Mouse (Mus musculus): ENCODE data around the gene Grm7.

The Grm7 gene

DNA sequence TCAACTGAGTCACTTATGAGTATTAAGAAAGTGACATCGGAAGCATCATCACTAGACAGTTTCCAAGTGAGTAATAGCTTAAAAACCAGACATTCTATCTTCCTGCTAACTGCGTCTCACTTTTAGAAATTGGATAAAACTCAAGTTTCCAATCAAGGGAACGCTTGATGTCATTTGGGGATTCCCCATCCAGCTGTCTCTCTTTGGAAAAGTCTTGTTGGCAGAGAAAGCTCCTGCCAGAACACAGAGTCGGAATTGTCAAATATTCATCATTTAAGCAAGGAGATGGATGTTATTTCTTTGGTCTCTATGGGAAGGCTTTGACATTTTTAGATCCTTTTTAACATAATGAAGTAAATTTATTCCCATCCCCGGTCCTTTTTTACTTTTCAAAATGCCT, 336.6 kb downstream of the Grm7 start:
- no peak for DNase-seq (ENCODE audit: low spot score)

DNA sequence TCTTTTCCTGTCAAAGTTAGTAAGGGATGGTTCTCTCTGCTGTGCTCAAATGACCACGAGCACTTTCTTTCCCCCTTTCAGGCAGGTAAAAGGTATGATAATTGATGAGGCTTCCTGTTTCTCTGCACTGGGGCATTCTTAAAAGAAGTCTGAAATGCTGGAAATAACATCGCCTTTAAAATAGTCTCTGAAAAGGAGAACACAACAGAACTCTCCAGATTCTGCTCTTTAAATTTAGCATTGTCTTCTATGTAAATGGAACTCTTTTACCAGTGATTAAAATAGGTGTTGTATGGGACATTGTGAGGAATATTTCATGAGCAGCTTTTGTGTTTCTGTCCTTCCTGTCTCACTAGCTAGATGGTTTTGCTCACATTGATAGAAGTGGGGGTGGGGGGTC, 393.7 kb downstream of the Grm7 start:
- no peak for DNase-seq (ENCODE audit: low spot score)

DNA sequence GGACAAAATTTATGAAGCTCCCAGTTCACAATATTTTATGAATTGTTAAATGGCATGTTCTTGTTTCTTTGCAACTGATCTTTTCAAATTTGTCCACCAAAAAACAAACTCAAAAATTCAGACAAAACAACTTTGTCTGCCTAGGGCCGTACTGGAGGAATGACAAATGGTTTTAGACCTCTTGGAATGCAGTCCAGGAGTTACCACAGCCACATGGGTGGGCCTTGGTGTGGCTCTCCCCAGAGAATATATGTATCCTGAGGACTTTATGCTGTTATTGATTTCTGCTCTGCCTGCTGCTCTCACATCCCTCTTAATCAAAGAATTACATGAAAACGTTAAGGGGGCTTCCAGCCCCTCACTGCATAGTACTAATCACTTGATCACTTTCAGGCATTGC, 400.5 kb downstream of the Grm7 start:
- no peak for DNase-seq (ENCODE audit: low spot score)

DNA sequence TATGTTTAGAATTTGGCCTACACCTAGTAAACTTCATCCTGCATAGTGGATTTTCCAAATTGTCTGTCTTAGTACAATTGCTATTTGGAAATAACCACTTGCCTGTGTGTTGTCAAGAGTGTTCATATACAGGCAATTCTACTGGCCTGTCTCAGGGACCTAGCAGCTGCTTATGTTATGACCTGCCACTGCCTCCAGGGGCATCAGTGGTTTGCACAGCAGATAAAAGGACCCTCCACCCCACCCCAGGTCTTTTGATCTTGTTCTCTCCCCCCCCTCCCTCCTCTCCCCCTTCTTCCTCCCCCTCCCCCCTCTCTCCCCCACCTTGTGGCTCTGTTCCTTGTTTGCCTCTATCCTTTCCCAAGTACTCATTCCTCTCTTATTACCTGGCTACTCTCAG, 403.9 kb downstream of the Grm7 start:
- no peak for DNase-seq (ENCODE audit: low spot score)

GRCm38 (mm10) chr6:111054001-111054975, 408.9 kb downstream of the Grm7 start:
- DNase-seq (ENCODE audit: low spot score), result no peak

DNA sequence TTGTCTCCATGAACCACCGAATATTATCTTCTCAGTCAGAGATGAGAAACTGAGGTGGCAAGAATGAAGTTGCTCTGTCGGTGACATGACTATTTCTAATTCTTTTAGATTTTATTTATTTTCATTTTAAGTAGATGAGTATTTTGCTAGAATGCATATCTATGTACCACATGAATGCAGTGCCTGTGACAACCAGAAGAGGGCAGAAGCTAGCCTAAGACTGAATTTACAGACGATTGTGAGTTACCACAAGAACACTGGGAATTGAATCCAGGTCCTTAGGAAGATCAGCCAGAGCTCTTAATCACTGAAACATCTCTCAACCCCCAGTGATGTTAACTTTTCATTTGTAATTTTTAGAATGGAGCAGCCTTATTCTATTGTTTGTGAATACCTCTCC, 412.4 kb downstream of the Grm7 start:
- DNase-seq (ENCODE audit: low spot score), result no peak

- no peak for DNase-seq (ENCODE audit: low spot score)
Observed at GRCm38 (mm10) chr6:111060004-111060403, 414.6 kb downstream of the Grm7 start.

- no peak for DNase-seq (ENCODE audit: low spot score)
Observed at GRCm38 (mm10) chr6:111084569-111084968, 439.2 kb downstream of the Grm7 start.

- no peak for DNase-seq (ENCODE audit: low spot score)
Observed at GRCm38 (mm10) chr6:111094818-111095217, 449.4 kb downstream of the Grm7 start.

DNA sequence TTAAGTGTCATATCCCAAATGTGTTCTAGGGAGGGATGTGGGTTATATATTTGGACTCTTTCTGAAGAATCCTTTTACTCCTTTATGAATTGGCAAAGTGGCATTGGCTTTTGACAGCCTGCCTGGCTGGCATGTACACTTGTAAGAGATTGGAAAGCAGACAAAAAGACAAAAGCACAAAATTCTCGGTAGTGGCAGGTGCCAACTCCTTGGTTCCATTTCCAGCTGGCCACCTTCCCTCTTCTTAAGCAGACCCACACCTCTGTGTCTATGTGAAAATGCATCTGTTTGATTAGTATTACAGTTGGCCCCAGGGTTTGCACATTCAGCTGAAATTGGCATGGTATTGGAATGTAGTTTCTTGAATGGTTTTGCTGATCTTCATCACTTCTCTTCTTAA, 460.1 kb downstream of the Grm7 start:
- no peak for DNase-seq (ENCODE audit: low spot score)

- no peak for DNase-seq (ENCODE audit: low spot score)
Observed at GRCm38 (mm10) chr6:111161037-111161436, 515.7 kb downstream of the Grm7 start.

DNA sequence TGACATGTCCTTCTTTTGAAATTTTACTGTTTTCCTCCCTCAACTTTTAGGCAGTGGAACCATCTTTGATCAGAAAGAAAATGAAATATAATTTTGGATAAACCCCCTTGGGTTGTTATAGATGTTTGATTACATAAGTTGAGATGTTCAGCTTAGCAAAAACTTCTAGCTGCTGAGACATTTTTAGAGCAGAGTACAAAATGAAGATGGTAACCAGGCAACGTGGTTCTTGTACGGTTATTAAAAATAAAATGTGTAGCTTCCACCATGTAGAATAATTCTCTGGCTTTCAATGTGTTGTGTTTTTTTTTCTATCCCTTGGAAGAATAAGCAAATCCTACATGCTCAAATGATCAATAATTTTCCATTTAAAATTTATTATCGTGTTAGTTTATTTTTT, 550.0 kb downstream of the Grm7 start:
- no peak for DNase-seq (ENCODE audit: low spot score)

GRCm38 (mm10) chr6:111221083-111221729, 575.8 kb downstream of the Grm7 start:
- DNase-seq (ENCODE audit: low spot score), result no peak

DNA sequence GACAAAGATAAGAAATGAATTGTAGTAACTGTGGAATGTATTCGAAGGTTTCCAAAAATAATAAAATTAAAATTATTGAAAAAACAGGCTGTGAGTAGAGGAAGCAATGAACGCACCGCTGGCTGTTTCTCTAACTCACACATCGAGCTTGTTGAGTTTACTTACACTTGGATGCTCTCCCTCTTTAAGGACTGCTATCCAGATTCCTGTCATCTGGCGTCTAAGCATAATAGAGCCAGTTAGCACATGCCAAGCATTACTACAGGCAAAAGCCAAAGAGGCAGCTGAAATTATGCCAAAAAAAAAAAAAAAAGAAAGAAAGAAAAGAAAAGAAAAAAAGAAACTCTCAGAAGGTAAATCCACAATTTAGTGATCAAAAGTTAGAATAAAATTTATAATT, 609.8 kb downstream of the Grm7 start:
- DNase-seq (ENCODE audit: low spot score), result no peak

DNA sequence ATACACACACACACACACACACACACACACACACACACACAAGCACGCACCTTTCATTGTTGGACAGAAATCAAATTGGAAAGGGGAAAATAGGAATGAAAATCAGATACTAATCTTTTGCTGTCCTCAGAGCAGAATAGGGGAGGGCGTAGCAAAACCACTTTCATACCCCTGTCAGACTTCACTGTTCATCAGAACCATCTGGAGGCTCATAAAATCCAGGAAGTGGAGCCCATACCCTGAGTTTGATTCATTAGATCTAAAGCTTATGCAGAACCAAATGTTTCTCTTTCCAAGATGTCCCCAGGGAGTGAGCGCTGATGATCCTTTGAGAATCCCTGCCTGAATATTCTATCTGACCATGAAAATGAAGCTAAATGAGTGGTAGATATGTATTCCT, 611.6 kb downstream of the Grm7 start:
- DNase-seq (ENCODE audit: low spot score), result no peak

GRCm38 (mm10) chr6:111258256-111258655, 612.9 kb downstream of the Grm7 start:
- no peak for DNase-seq (ENCODE audit: low spot score)

GRCm38 (mm10) chr6:111261181-111261580, 615.8 kb downstream of the Grm7 start:
- DNase-seq (ENCODE audit: low spot score), result no peak

- DNase-seq (ENCODE audit: low spot score), result no peak
Observed at GRCm38 (mm10) chr6:111276657-111277056, 631.3 kb downstream of the Grm7 start.

- DNase-seq (ENCODE audit: low spot score), result no peak
Observed at GRCm38 (mm10) chr6:111278516-111278915, 633.1 kb downstream of the Grm7 start.

DNA sequence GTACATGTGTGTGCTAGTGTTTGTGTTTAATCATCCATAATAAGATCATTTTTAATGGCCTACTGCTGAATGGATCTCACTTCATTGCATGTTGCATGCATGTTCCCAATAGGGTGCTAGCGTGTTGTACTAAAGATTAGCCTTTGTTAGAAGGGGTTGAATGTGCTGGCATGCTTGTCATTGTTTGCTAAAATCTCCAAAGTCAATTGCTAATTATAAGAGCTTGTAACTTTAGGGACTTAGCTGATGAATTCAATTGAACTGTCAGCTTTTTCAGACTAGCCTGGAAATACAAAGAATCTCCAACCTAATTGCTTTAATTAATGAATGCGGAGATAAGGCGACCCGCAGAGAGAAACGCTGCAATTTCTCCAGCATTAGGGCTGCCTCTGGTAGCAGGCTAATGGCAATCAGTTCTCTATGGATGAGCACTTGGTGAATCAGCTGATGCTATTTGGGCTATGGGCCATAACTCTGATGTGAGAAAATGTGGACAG, 648.2 kb downstream of the Grm7 start:
- no peak for DNase-seq (ENCODE audit: low spot score)

- no peak for DNase-seq (ENCODE audit: low spot score)
Observed at GRCm38 (mm10) chr6:111303912-111304555, 658.7 kb downstream of the Grm7 start.

- no peak for DNase-seq (ENCODE audit: low spot score)
Observed at GRCm38 (mm10) chr6:111361681-111362080, 716.3 kb downstream of the Grm7 start.

DNA sequence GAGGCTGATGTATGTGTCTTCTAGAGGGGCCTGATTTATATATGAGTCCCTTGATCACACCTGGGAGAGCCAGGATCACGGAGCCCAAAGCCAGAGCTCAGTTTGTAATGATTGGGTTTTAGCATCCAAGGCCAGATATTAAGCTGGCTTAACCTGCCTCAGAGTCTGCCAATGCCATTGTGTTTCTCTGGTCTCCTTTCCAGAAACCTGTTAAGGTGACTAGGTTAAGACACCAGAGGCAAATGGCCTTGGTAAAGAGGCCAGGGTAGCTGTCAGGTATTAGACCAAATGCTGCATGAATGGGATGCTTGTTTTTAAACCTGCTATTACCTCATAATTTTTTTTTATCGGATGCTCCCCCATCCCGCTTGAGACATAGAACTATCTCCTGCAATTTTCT, 722.7 kb downstream of the Grm7 start:
- no peak for DNase-seq (ENCODE audit: low spot score)
